Mouse (Mus musculus) embryonic fibroblast, embryonic 13.5 days (primary cell): Measurements from ENCODE around the gene Hsd17b13.
"Not testable (repeated sequence)": the region's sequence is repeated elsewhere in the genome, so short reads cannot be mapped to it uniquely, and the experiment has no call there.

Source experiments
- CTCF ChIP-seq: IDR thresholded peaks from 2 replicates; pipeline ENCODE4 v1.5.1; 2011; ENCODE audit warnings: mild to moderate bottlenecking, control low read depth, low read length, moderate library complexity, borderline replicate concordance; ENCODE audit not compliant: insufficient read depth
- POLR2A ChIP-seq: IDR thresholded peaks from 2 replicates; pipeline ENCODE4 v1.6.1; 2011; ENCODE audit warnings: low read depth, mild to moderate bottlenecking, control low read depth, low read length, moderate library complexity

- not testable (repeated sequence) for TF ChIP-seq POLR2A, CTCF
Measured at GRCm38 (mm10) chr5:103931924-103932323, 45.3 kb downstream of the Hsd17b13 start.
